Mouse (Mus musculus) megakaryocyte, adult 5-6 weeks (primary cell): ENCODE measurements at regions not wholly inside any gene's neighbourhood (a gene's known extent, or its start where the extent isn't known, plus 50 kb on each side); places are given as distances from the start of the nearest gene placed in this dataset.
"Not testable (repeated sequence)": the region's sequence is repeated elsewhere in the genome, so short reads cannot be mapped to it uniquely, and the experiment has no call there.

Experiments used
- ATAC-seq: 2 replicates; pipeline ENCODE4 v1.8.0; 2016; ENCODE audit warnings: mild to moderate bottlenecking, inconsistent platforms; ENCODE audit not compliant: poor library complexity, severe bottlenecking

DNA sequence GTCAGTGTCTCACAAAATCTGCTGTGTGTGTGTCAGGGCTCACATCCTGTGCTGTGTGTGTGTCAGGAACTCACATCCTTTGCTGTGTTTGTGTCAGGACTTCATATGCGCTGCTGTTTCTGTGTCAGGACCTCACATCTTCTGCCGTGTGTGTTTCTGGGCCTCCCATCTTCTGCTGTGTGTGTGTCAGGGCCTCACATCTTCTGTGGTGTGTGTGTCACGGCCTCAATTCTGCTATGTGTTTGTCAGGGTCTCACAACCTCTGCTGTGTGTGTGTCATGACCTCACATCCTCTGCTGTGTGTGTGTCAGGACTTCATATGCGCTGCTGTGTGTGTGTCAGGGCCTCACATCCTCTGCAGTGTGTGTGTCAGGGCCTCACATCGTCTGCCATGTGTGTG lies 137.5 kb downstream of the Asmt start:
- ATAC-seq, result not testable (repeated sequence)

DNA sequence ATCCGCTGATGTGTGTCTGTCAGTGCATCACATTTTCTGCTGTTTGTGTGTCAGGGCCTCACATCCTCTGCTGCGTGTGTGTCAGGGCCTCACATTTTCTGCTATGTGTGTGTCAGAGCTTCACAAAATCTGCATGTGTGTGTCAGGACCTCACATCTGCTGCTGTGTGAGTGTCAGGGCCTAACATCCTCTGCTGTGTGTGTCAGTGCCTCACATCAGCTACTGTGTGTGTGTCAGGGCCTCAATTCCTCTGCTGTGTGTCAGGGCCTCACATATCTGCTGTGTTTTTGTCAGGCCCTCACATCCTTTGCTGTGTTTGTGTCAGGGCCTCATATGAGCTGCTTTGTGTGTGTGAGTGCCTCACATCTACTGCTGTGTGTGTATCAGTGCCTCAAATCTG lies 142.9 kb downstream of the Asmt start:
- ATAC-seq, result no peak

DNA sequence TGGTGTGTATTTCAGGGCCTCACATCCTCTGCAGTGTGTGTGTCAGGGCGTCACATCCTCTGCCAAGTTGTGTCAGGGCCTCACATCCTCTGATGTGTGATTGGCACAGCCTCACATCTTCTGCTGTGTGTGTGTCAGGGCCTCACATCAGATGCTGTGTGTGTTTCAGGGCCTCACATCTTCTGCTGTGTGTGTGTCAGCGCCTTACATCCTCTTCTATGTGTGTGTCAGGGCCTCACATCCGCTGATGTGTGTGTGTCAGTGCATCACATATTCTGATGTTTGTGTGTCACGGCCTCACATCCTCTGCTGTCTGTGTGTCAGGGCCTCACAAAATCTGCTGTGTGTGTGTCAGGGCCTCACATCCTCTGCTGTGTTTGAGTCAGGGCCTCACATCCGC lies 168.7 kb downstream of the Asmt start:
- ATAC-seq, result not testable (repeated sequence)

DNA sequence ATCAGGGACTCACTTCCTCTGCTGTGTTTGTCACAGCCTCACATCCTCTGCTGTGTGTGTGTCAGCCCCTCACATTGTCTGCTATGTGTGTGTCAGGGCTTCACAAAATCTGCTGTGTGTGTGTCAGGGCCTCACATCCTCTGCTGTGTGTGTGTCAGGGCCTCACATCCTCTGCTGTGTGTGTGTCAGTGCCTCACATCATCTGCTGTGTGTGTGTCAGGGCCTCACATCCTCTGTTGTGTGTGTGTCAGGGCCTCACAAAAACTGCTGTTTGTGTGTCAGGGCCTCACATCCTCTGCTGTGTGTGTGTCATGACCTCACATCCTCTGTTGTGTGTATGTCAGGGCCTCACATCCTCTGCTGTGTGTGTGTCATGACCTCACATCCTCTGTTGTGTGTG lies 169.1 kb downstream of the Asmt start:
- ATAC-seq, result not testable (repeated sequence)

DNA sequence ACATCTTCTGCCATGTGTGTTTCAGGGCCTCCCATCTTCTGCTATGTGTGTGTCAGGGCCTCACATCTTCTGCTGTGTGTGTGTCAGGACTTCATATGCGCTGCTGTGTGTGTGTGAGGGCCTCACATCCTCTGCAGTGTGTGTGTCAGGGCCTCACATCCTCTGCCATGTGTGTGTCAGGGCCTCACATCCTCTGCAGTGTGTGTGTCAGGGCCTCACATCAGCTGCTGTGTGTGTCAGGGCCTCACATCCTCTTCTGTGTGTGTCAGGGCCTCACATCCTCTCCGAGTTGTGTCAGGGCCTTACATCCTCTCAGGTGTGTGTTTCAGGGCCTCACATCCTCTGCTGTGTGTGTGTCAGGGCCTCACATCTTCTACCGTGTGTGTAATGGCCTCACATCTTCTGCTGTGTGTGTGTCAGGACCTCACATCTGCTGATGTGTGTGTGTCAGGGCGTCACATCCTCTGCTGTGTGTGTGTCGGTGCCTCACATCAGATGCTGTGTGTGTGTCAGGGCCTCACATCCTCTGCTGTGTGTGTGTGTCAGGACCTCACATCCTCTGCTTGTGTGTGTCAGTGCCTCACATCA lies 170.5 kb downstream of the Asmt start:
- not testable (repeated sequence) for ATAC-seq

DNA sequence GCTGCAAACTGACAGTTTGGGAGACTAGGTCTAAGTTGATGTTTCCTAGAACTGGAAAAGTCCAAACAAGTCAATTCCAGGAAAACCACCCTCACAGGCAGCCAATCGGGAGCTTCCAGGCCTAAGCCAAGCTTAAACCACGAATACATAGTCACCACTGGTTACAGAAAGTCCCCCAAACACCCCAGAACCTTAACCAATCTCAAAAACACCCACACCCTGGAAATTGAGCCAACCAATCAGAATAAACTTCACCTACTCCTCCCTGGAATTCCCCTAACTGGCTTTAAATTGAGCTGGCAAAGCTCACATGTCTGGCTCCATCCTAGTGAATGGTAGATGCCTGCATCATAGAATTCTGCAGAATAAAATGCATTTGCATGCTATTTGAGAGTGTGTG lies 204.2 kb downstream of the Asmt start:
- ATAC-seq, result not testable (repeated sequence)

DNA sequence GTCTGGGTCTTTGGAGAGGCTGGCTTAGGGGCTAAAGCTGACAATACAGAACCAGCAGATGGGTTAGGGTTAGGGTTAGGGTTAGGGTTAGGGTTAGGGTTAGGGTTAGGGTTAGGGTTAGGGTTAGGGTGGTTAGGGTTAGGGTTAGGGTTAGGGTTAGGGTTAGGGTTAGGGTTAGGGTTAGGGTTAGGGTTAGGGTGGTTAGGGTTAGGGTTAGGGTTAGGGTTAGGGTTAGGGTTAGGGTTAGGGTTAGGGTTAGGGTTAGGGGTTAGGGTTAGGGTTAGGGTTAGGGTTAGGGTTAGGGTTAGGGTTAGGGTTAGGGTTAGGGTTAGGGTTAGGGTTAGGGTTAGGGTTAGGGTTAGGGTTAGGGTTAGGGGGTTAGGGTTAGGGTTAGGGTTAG lies 208.4 kb downstream of the Asmt start:
- peak; percentile 35; the same call in 1 of the 2 replicates for ATAC-seq
